Mouse (Mus musculus) hindbrain, embryonic 13.5 days (tissue): ENCODE measurements around the gene Ltc4s. TPM values are rescaled to one million over a fixed set of nuclear protein-coding genes. Genes with fewer than 3 reads are reported as not detected.

ENCODE experiments used
- ATAC-seq: fragments of 200-750 bp; cut with Nextera tagmentation; 2 replicates; pipeline ENCODE4 v1.8.0; 2017; ENCODE audit warnings: moderate TSS enrichment; ENCODE audit not compliant: low FRiP score
- H3K27ac ChIP-seq: fragments of 300-500 bp; sonication (generic); 2 replicates; pipeline ENCODE4 v1.5.1; 2015; ENCODE audit warnings: inconsistent platforms, mild to moderate bottlenecking, moderate library complexity
- H3K27me3 ChIP-seq: fragments of 300-500 bp; sonication (generic); 2 replicates; pipeline ENCODE4 v1.6.1; 2015; ENCODE audit warnings: mild to moderate bottlenecking, inconsistent platforms
- H3K36me3 ChIP-seq: fragments of 300-500 bp; sonication (generic); 2 replicates; pipeline ENCODE4 v1.6.1; 2015; ENCODE audit warnings: mild to moderate bottlenecking, inconsistent platforms
- H3K4me1 ChIP-seq: fragments of 300-500 bp; sonication (generic); replicated peaks from 2 replicates; pipeline ENCODE4 v1.6.1; 2015; ENCODE audit warnings: inconsistent platforms
- H3K4me2 ChIP-seq: fragments of 300-500 bp; sonication (generic); 2 replicates; pipeline ENCODE4 v1.6.1; 2015; ENCODE audit warnings: inconsistent platforms, mild to moderate bottlenecking, moderate library complexity
- H3K4me3 ChIP-seq: fragments of 300-500 bp; sonication (generic); 2 replicates; pipeline ENCODE4 v1.5.1; 2015; ENCODE audit warnings: mild to moderate bottlenecking, inconsistent platforms
- H3K9ac ChIP-seq: fragments of 300-500 bp; sonication (generic); 2 replicates; pipeline ENCODE4 v1.6.1; 2015; ENCODE audit warnings: mild to moderate bottlenecking, inconsistent platforms
- H3K9me3 ChIP-seq: fragments of 300-500 bp; sonication (generic); 2 replicates; pipeline ENCODE4 v1.6.1; 2016; ENCODE audit warnings: inconsistent platforms
- WGBS: fragments of 180-500 bp; shearing (Covaris S2); methylation state at CpG from one replicate; pipeline ENCODE4 v1.1.7; 2015; 5-methylcytosine and 5-hydroxymethylcytosine counted together
- polyA plus RNA-seq: library from polyadenylated mRNA; unstranded; fragments of >200 nt; fragmentation: Nextera tagmentation; extraction: Ambion mirVana; gene quantifications from 2 replicates; pipeline ENCODE4 v1.2.1, GENCODE M21; 2015

Gene Ltc4s
- polyA plus RNA-seq, 1 experiment from 2014 or later, result 2.3 TPM

GRCm38 (mm10) chr11:50227736-50228135, 10.7 kb downstream of the Ltc4s start:
- Histone ChIP-seq H3K4me2 (no peak overlapping the region), H3K9me3 (no peaks in the 10 kb centered on the region), H3K27me3 (peaks cover 20% of the 10 kb centered on the region), H3K27ac (no peak overlapping the region), H3K4me1 (peaks cover 60% of the 10 kb centered on the region), H3K9ac (peak overlapping the region; percentile 99), H3K36me3 (peaks cover 21% of the 10 kb centered on the region), H3K4me3 (no peak overlapping the region)
- ATAC-seq, result no peak
- WGBS, result 90% methylated on average over 4 of the region's 4 CpGs

GRCm38 (mm10) chr11:50227226-50227625, 11.2 kb downstream of the Ltc4s start:
- Histone ChIP-seq H3K9me3 (no peaks in the 10 kb centered on the region), H3K4me1 (peaks cover 65% of the 10 kb centered on the region), H3K27me3 (peaks cover 20% of the 10 kb centered on the region), H3K4me2 (peak overlapping the region; percentile 98), H3K4me3 (peak overlapping the region; percentile 92), H3K36me3 (peaks cover 16% of the 10 kb centered on the region), H3K27ac (0 out of 2 replicates have a peak overlapping the region, but pooled peaks have one; percentile 35), H3K9ac (peak overlapping the region; percentile 99)
- 77% methylated on average over 3 of the region's 3 CpGs for WGBS
- ATAC-seq, result no peak

- Histone ChIP-seq H3K4me2 (peak overlapping the region; percentile 98), H3K27ac (peak overlapping the region; percentile 96), H3K4me1 (peaks cover 65% of the 10 kb centered on the region), H3K9ac (peak overlapping the region; percentile 99), H3K27me3 (peaks cover 20% of the 10 kb centered on the region), H3K9me3 (no peaks in the 10 kb centered on the region), H3K36me3 (peaks cover 8% of the 10 kb centered on the region), H3K4me3 (peak overlapping the region; percentile 92)
- WGBS, result 31% methylated on average over 2 of the region's 2 CpGs
- no peak for ATAC-seq
Measured at GRCm38 (mm10) chr11:50226406-50226805, 12.0 kb downstream of the Ltc4s start.

GRCm38 (mm10) chr11:50225611-50226378, 12.6 kb downstream of the Ltc4s start:
- peak overlapping the region; percentile 99 for H3K9ac ChIP-seq
- H3K4me2 ChIP-seq, result peak overlapping the region; percentile 98
- no peaks in the 10 kb centered on the region for H3K9me3 ChIP-seq
- WGBS, result 3% methylated on average over 34 of the region's 34 CpGs
- H3K36me3 ChIP-seq, result peaks cover 6% of the 10 kb centered on the region
- H3K27ac ChIP-seq, result peak overlapping the region; percentile 96
- peaks cover 20% of the 10 kb centered on the region for H3K27me3 ChIP-seq
- peaks cover 62% of the 10 kb centered on the region for H3K4me1 ChIP-seq
- H3K4me3 ChIP-seq, result peak overlapping the region; percentile 92
- peak; percentile 25 for ATAC-seq

- WGBS, result under 1% methylated on average over 67 of the region's 70 CpGs
- peak overlapping the region; percentile 96 for H3K27ac ChIP-seq
- peaks cover 6% of the 10 kb centered on the region; the same call in 1 of the 2 replicates for H3K36me3 ChIP-seq
- peak overlapping the region; percentile 99 for H3K9ac ChIP-seq
- peaks cover 59% of the 10 kb centered on the region for H3K4me1 ChIP-seq
- peak overlapping the region; percentile 92 for H3K4me3 ChIP-seq
- peak overlapping the region; percentile 98 for H3K4me2 ChIP-seq
- peak; percentile 83 for ATAC-seq
- no peaks in the 10 kb centered on the region for H3K9me3 ChIP-seq
- peaks cover 14% of the 10 kb centered on the region for H3K27me3 ChIP-seq
Measured at GRCm38 (mm10) chr11:50224671-50225530, 13.5 kb downstream of the Ltc4s start.

- WGBS, result 6% methylated on average over 17 of the region's 17 CpGs
- Histone ChIP-seq H3K27ac (peak overlapping the region; percentile 96), H3K4me2 (peak overlapping the region; percentile 98), H3K36me3 (peaks cover 6% of the 10 kb centered on the region; the same call in 1 of the 2 replicates), H3K4me3 (peak overlapping the region; percentile 92), H3K9me3 (no peaks in the 10 kb centered on the region), H3K4me1 (peaks cover 52% of the 10 kb centered on the region), H3K9ac (peak overlapping the region; percentile 99), H3K27me3 (peaks cover 5% of the 10 kb centered on the region; the same call in 1 of the 2 replicates)
- ATAC-seq, result peak; percentile 33
Measured at GRCm38 (mm10) chr11:50223783-50224662, 14.4 kb downstream of the Ltc4s start.

- no peak for ATAC-seq
- H3K9ac ChIP-seq, result peak overlapping the region; percentile 99
- peaks cover 42% of the 10 kb centered on the region for H3K4me1 ChIP-seq
- H3K4me2 ChIP-seq, result peak overlapping the region; percentile 98
- peaks cover 5% of the 10 kb centered on the region; the same call in 1 of the 2 replicates for H3K36me3 ChIP-seq
- H3K27ac ChIP-seq, result peak overlapping the region; percentile 67
- 42% methylated on average over 7 of the region's 7 CpGs for whole genome bisulfite sequencing
- H3K9me3 ChIP-seq, result no peaks in the 10 kb centered on the region
- peak overlapping the region; percentile 92 for H3K4me3 ChIP-seq
- H3K27me3 ChIP-seq, result no peaks in the 10 kb centered on the region
Measured at GRCm38 (mm10) chr11:50222559-50223276, 15.7 kb downstream of the Ltc4s start.

- no peak for ATAC-seq
Measured at GRCm38 (mm10) chr11:50219833-50220232, 18.6 kb downstream of the Ltc4s start.

GRCm38 (mm10) chr11:50217811-50218210, 20.6 kb downstream of the Ltc4s start:
- no peak for ATAC-seq
- H3K36me3 ChIP-seq, result peaks cover 4% of the 10 kb centered on the region; the same call in 1 of the 2 replicates
- WGBS, result 61% methylated on average over 4 of the region's 4 CpGs

More at GRCm38 (mm10) chr11:50219833-50220232, 18.6 kb downstream of the Ltc4s start:
- H3K9me3 ChIP-seq, result no peaks in the 10 kb centered on the region
- no peak overlapping the region for H3K27ac ChIP-seq
- H3K4me2 ChIP-seq, result no peak overlapping the region
- no peak overlapping the region for H3K9ac ChIP-seq
- no peak overlapping the region for H3K4me3 ChIP-seq
- peaks cover 36% of the 10 kb centered on the region for H3K4me1 ChIP-seq
- no peaks in the 10 kb centered on the region for H3K27me3 ChIP-seq
- H3K36me3 ChIP-seq, result peaks cover 4% of the 10 kb centered on the region; the same call in 1 of the 2 replicates
- 58% methylated on average over 2 of the region's 2 CpGs for WGBS

GRCm38 (mm10) chr11:50216724-50217366, 21.6 kb downstream of the Ltc4s start:
- Histone ChIP-seq H3K9ac (no peak overlapping the region), H3K4me1 (peaks cover 25% of the 10 kb centered on the region), H3K27me3 (no peaks in the 10 kb centered on the region), H3K9me3 (no peaks in the 10 kb centered on the region), H3K4me2 (no peak overlapping the region), H3K27ac (no peak overlapping the region), H3K36me3 (peaks cover 4% of the 10 kb centered on the region; the same call in 1 of the 2 replicates), H3K4me3 (no peak overlapping the region)
- WGBS, result 76% methylated on average over 4 of the region's 4 CpGs
- ATAC-seq, result no peak

More at GRCm38 (mm10) chr11:50217811-50218210, 20.6 kb downstream of the Ltc4s start:
- Histone ChIP-seq H3K9me3 (no peaks in the 10 kb centered on the region), H3K4me1 (peaks cover 29% of the 10 kb centered on the region), H3K9ac (no peak overlapping the region), H3K4me3 (no peak overlapping the region), H3K4me2 (no peak overlapping the region), H3K27me3 (no peaks in the 10 kb centered on the region), H3K27ac (no peak overlapping the region)
